Mouse (Mus musculus) heart, embryonic 12.5 days (tissue): ENCODE measurements around the gene Galnt9. TPM values are rescaled to one million over a fixed set of nuclear protein-coding genes. Genes with fewer than 3 reads are reported as not detected.

Experiments used
- ATAC-seq: fragments of 200-750 bp; cut with Nextera tagmentation; 2 replicates; pipeline ENCODE4 v1.8.0; 2017; ENCODE audit warnings: moderate TSS enrichment, moderate library complexity; ENCODE audit not compliant: insufficient number of reproducible peaks, low FRiP score
- H3K27ac ChIP-seq: fragments of 300-500 bp; sonication (generic); 2 replicates; pipeline ENCODE4 v1.5.1; 2016; ENCODE audit warnings: mild to moderate bottlenecking, moderate library complexity; ENCODE audit not compliant: poor library complexity, severe bottlenecking
- H3K27me3 ChIP-seq: fragments of 300-500 bp; sonication (generic); replicated peaks from 2 replicates; pipeline ENCODE4 v1.6.1; 2016; ENCODE audit warnings: mild to moderate bottlenecking, moderate library complexity
- H3K36me3 ChIP-seq: fragments of 300-500 bp; sonication (generic); 2 replicates; pipeline ENCODE4 v1.6.1; 2016; ENCODE audit warnings: mild to moderate bottlenecking, moderate library complexity
- H3K4me1 ChIP-seq: fragments of 300-500 bp; sonication (generic); replicated peaks from 2 replicates; pipeline ENCODE4 v1.6.1; 2016; ENCODE audit warnings: mild to moderate bottlenecking
- H3K4me2 ChIP-seq: fragments of 300-500 bp; sonication (generic); 2 replicates; pipeline ENCODE4 v1.6.1; 2016; ENCODE audit warnings: mild to moderate bottlenecking, moderate library complexity
- H3K4me3 ChIP-seq: fragments of 300-500 bp; sonication (generic); 2 replicates; pipeline ENCODE4 v1.5.1; 2016; ENCODE audit warnings: mild to moderate bottlenecking
- H3K9ac ChIP-seq: fragments of 300-500 bp; sonication (generic); 2 replicates; pipeline ENCODE4 v1.6.1; 2016; ENCODE audit warnings: mild to moderate bottlenecking, moderate library complexity
- H3K9me3 ChIP-seq: fragments of 300-500 bp; sonication (generic); replicated peaks from 2 replicates; pipeline ENCODE4 v1.6.1; 2016; ENCODE audit warnings: mild to moderate bottlenecking, moderate library complexity
- WGBS: fragments of 180-500 bp; shearing (Covaris S2); methylation state at CpG from one replicate; pipeline ENCODE4 v1.1.7; 2016; 5-methylcytosine and 5-hydroxymethylcytosine counted together
- polyA plus RNA-seq: library from polyadenylated mRNA; unstranded; fragments of >200 nt; fragmentation: Nextera tagmentation; extraction: Ambion mirVana; gene quantifications from 2 replicates; pipeline ENCODE4 v1.2.1, GENCODE M21; 2016

Galnt9 gene
- polyA plus RNA-seq, 1 experiment from 2014 or later = not detected

DNA sequence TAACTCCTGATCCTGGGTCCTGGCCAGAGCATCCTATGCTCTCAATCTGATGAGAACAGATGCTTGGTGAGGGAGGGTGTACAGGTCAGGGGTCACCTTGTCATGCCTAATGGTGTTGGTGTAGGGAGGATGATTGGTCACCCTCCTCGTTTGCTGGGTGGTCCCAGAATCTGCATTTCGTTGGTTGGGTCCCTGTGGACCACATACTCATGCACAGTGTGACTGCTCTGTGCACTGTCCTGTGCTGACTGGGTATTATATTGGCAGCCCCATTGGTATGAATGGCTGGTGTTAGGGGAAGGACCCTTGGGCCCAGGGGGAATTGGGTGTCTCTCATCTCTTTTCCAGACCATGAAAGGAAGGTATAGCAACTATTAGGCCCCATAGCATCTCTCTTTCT lies 11.0 kb downstream of the Galnt9 start:
- Histone ChIP-seq H3K4me1 (no peaks in the 10 kb centered on the region), H3K9me3 (0 out of 2 replicates have a peak, but pooled peaks cover 4% of the 10 kb centered on the region), H3K9ac (no peak overlapping the region), H3K4me3 (no peak overlapping the region), H3K27ac (no peak overlapping the region), H3K36me3 (no peaks in the 10 kb centered on the region), H3K27me3 (peaks cover 9% of the 10 kb centered on the region), H3K4me2 (no peak overlapping the region)
- WGBS = 50% methylated on average over 2 of the region's 2 CpGs
- no peak for ATAC-seq

- ATAC-seq = no peak
- 10% methylated on average over 8 of the region's 8 CpGs for WGBS
- Histone ChIP-seq H3K36me3 (no peaks in the 10 kb centered on the region), H3K4me3 (no peak overlapping the region), H3K9ac (no peak overlapping the region), H3K27ac (no peak overlapping the region), H3K27me3 (no peaks in the 10 kb centered on the region), H3K4me2 (no peak overlapping the region), H3K4me1 (no peaks in the 10 kb centered on the region), H3K9me3 (0 out of 2 replicates have a peak, but pooled peaks cover 6% of the 10 kb centered on the region)
These were observed 14.2 kb downstream of the Galnt9 start for GRCm38 (mm10) chr5:110558368-110558767.

- H3K9ac ChIP-seq = no peak overlapping the region
- H3K9me3 ChIP-seq = 0 out of 2 replicates have a peak, but pooled peaks cover 6% of the 10 kb centered on the region
- WGBS = 74% methylated on average over 8 of the region's 8 CpGs
- H3K4me1 ChIP-seq = no peaks in the 10 kb centered on the region
- no peak overlapping the region for H3K4me3 ChIP-seq
- H3K27ac ChIP-seq = no peak overlapping the region
- no peaks in the 10 kb centered on the region for H3K27me3 ChIP-seq
- H3K4me2 ChIP-seq = no peak overlapping the region
- ATAC-seq = no peak
- no peaks in the 10 kb centered on the region for H3K36me3 ChIP-seq
These were observed 15.5 kb downstream of the Galnt9 start for GRCm38 (mm10) chr5:110559679-110560078.

DNA sequence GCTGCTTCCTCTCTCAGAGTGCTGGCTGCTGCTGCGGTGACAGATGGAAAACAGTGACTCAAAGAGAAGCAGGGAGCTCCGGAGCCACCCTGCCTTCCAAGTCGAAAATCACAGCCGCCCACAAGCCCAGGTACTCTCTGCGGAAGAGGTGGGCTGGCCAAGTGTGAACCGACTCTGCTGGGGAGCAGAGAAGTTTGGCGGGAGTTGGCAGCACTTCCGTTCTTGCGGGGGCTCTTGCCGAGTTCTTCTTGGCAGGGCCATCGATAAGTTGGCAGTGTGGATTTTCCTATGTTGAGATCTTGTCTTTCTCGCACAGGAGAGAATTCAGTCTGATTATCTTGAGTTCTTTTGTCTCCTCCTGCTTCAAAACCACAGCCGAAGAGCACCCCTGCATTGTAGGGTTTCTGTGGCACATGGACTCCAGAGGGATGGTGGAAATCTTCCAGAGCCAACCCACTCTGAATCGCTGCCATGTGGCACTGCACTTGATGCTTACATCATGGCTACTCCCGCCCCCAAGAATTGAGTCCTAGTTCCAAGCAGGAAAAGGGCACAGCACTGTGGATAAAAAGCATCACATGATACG lies 18.7 kb downstream of the Galnt9 start:
- Histone ChIP-seq H3K36me3 (no peaks in the 10 kb centered on the region), H3K27ac (no peak overlapping the region), H3K27me3 (peaks cover 4% of the 10 kb centered on the region; the same call in 1 of the 2 replicates), H3K9ac (no peak overlapping the region), H3K9me3 (0 out of 2 replicates have a peak, but pooled peaks cover 11% of the 10 kb centered on the region), H3K4me1 (no peaks in the 10 kb centered on the region), H3K4me2 (no peak overlapping the region), H3K4me3 (no peak overlapping the region)
- WGBS = 62% methylated on average over 16 of the region's 16 CpGs
- no peak for ATAC-seq

GRCm38 (mm10) chr5:110564986-110565644 lies 21.0 kb downstream of the Galnt9 start:
- no peak overlapping the region for H3K27ac ChIP-seq
- WGBS = 71% methylated on average over 4 of the region's 4 CpGs
- H3K4me1 ChIP-seq = no peaks in the 10 kb centered on the region
- H3K9me3 ChIP-seq = 0 out of 2 replicates have a peak, but pooled peaks cover 8% of the 10 kb centered on the region
- no peak overlapping the region for H3K4me3 ChIP-seq
- H3K36me3 ChIP-seq = no peaks in the 10 kb centered on the region
- no peak overlapping the region for H3K4me2 ChIP-seq
- no peak overlapping the region for H3K9ac ChIP-seq
- H3K27me3 ChIP-seq = peaks cover 6% of the 10 kb centered on the region; the same call in 1 of the 2 replicates
- no peak for ATAC-seq

- no peak overlapping the region for H3K4me2 ChIP-seq
- WGBS = 72% methylated on average over 2 of the region's 2 CpGs
These were observed 23.4 kb downstream of the Galnt9 start for GRCm38 (mm10) chr5:110567547-110567946.

DNA sequence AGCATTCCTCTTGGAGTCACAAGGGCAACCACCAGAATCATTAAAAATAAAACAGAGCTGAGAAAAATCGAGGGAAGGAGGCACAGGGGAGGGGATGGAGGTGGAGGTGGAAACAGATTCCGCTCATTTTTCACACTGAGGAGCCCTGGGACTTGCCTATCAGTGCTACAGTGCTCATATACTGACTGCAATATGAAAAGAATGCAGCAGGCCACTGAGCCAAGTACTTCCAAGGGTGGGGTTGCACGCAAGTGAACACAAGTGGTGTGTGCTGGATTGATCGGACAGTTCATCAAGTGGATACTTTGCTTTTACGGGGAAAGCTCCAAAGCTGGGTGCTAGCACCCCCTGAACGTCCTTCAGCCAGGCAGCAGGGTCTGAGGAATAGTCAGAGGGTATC lies 30.7 kb downstream of the Galnt9 start:
- no peaks in the 10 kb centered on the region for H3K4me1 ChIP-seq
- WGBS = 53% methylated on average over 6 of the region's 6 CpGs
- no peak overlapping the region for H3K4me3 ChIP-seq
- 0 out of 2 replicates have a peak, but pooled peaks cover 6% of the 10 kb centered on the region for H3K27me3 ChIP-seq
- H3K4me2 ChIP-seq = no peak overlapping the region
- no peaks in the 10 kb centered on the region for H3K36me3 ChIP-seq
- no peaks in the 10 kb centered on the region for H3K9me3 ChIP-seq
- ATAC-seq = no peak
- H3K27ac ChIP-seq = no peak overlapping the region
- H3K9ac ChIP-seq = no peak overlapping the region

More at GRCm38 (mm10) chr5:110567547-110567946, 23.4 kb downstream of the Galnt9 start:
- Histone ChIP-seq H3K9me3 (0 out of 2 replicates have a peak, but pooled peaks cover 5% of the 10 kb centered on the region), H3K36me3 (no peaks in the 10 kb centered on the region), H3K9ac (no peak overlapping the region), H3K27ac (no peak overlapping the region), H3K4me1 (no peaks in the 10 kb centered on the region), H3K27me3 (peaks cover 6% of the 10 kb centered on the region; the same call in 1 of the 2 replicates), H3K4me3 (no peak overlapping the region)
- ATAC-seq = no peak

DNA sequence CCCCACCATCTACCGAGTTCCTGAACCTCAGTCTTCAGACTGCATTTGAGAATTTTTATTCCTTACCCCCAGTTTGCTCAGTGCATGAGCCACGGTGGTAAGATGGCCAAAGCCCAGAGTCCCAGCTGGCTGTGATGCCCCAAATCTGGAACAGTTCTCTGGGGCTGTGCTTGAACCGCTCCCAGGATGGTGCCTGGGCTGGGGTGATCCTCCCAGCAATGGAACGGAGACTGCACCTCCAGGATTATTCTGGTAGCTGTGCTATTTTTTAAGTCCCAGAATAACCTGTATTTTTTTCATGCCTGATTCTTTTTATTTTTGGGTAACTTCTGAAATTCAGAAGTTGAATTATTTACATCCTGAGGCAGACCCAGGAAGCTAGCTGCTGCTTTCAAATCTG lies 35.1 kb downstream of the Galnt9 start:
- Histone ChIP-seq H3K27me3 (0 out of 2 replicates have a peak, but pooled peaks cover 15% of the 10 kb centered on the region), H3K4me1 (no peaks in the 10 kb centered on the region), H3K4me2 (no peak overlapping the region), H3K4me3 (no peak overlapping the region), H3K36me3 (no peaks in the 10 kb centered on the region), H3K27ac (no peak overlapping the region), H3K9ac (no peak overlapping the region), H3K9me3 (no peaks in the 10 kb centered on the region)
- no peak for ATAC-seq
- 78% methylated on average over 4 of the region's 4 CpGs for WGBS

DNA sequence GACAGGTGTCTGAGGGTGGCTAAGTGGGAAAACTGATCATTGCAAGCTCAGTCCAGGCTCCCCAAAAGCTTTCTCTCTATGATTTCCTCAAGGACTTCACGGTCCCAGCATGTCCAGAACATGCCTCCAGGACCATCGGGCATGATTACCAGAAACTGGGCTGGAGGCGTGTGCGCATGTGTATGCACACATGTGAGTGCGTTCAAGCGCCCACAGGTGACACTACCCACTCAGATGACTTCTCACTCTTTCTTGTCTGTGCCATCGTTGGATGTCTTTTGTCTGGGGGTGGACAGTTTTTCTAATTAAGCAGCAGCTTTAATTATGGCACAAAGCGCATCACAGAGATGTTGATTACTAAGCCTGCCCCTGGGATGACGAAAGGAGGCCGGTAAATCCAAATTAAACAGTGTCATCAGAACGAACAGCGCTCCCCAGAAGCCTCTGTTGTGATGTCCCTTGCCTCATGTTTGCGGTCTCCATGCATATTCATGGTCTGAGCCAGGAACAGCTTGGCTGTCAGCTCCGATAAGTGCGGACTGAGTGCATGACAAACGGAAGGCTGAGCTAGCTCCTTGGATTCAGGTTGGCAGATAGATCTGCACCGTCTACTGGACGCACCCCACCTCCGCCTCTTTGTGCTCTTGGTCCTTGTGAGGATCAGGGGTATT lies 36.5 kb downstream of the Galnt9 start:
- Histone ChIP-seq H3K4me2 (no peak overlapping the region), H3K27me3 (0 out of 2 replicates have a peak, but pooled peaks cover 15% of the 10 kb centered on the region), H3K9ac (no peak overlapping the region), H3K4me1 (no peaks in the 10 kb centered on the region), H3K4me3 (no peak overlapping the region), H3K36me3 (no peaks in the 10 kb centered on the region), H3K9me3 (no peaks in the 10 kb centered on the region), H3K27ac (no peak overlapping the region)
- WGBS = 81% methylated on average over 19 of the region's 19 CpGs
- no peak for ATAC-seq

- Histone ChIP-seq H3K36me3 (no peaks in the 10 kb centered on the region), H3K4me3 (no peak overlapping the region), H3K4me2 (no peak overlapping the region), H3K9ac (no peak overlapping the region), H3K9me3 (no peaks in the 10 kb centered on the region), H3K4me1 (no peaks in the 10 kb centered on the region), H3K27ac (no peak overlapping the region), H3K27me3 (0 out of 2 replicates have a peak, but pooled peaks cover 18% of the 10 kb centered on the region)
- 53% methylated on average over 10 of the region's 10 CpGs for WGBS
- ATAC-seq = no peak
These were observed 38.7 kb downstream of the Galnt9 start for GRCm38 (mm10) chr5:110582647-110583538.
